Comparison of ENCODE assay signal across 14 mouse cellular contexts in genomic region chr8:48633426-48633825, GRCm38 (mm10).
"Had no signal": no experiment of that assay in that cellular context is flagged by ENCODE, and none has a peak within 500 bp of the region (broad histone marks: within the 10 kb centered on the region; RNA-seq: fewer than 3 reads in every experiment).

No protein-coding gene starts in this region.

- H3K27ac ChIP-seq: liver, embryonic 13.5 days; lung, embryonic 15.5 days; macrophage; midbrain, embryonic 15.5 days; neural tube, embryonic 12.5 days; stomach, embryonic 15.5 days had no signal

- DNase-seq: kidney, postnatal 14 days; liver; liver, embryonic 13.5 days; liver, postnatal 0 days; lung, postnatal 14 days; thymus, adult 2 months; thymus, postnatal 25 days had no signal

- H3K9me3 ChIP-seq: liver, embryonic 13.5 days; lung, embryonic 15.5 days; midbrain, embryonic 15.5 days; neural tube, embryonic 12.5 days; stomach, embryonic 15.5 days had no signal

- H3K4me2 ChIP-seq: liver, embryonic 13.5 days; lung, embryonic 15.5 days; midbrain, embryonic 11.5 days; midbrain, embryonic 15.5 days; neural tube, embryonic 12.5 days; stomach, embryonic 15.5 days had no signal

- H3K4me1 ChIP-seq: liver, embryonic 13.5 days; lung, embryonic 15.5 days; megakaryocyte, embryonic 14.5 days; midbrain, embryonic 15.5 days; neural tube, embryonic 12.5 days; stomach, embryonic 15.5 days had no signal

- H3K36me3 ChIP-seq: liver, embryonic 13.5 days; lung, embryonic 15.5 days; midbrain, embryonic 15.5 days; neural tube, embryonic 12.5 days; stomach, embryonic 15.5 days had no signal

- ATAC-seq: liver, postnatal 0 days; midbrain, embryonic 15.5 days had no signal

- H3K27me3 ChIP-seq: liver, embryonic 13.5 days; lung, embryonic 15.5 days; megakaryocyte, embryonic 14.5 days; midbrain, embryonic 15.5 days; neural tube, embryonic 12.5 days; stomach, embryonic 15.5 days had no signal

- H3K9ac ChIP-seq: liver, embryonic 13.5 days; liver, postnatal 0 days; lung, embryonic 15.5 days; midbrain, embryonic 15.5 days; neural tube, embryonic 12.5 days; stomach, embryonic 15.5 days had no signal

- H3K4me3 ChIP-seq: liver, embryonic 13.5 days; lung, embryonic 15.5 days; megakaryocyte, embryonic 14.5 days; midbrain, embryonic 15.5 days; neural tube, embryonic 12.5 days; stomach, embryonic 15.5 days had no signal
